Mouse (Mus musculus): ENCODE results near the gene Dusp1.

DNA sequence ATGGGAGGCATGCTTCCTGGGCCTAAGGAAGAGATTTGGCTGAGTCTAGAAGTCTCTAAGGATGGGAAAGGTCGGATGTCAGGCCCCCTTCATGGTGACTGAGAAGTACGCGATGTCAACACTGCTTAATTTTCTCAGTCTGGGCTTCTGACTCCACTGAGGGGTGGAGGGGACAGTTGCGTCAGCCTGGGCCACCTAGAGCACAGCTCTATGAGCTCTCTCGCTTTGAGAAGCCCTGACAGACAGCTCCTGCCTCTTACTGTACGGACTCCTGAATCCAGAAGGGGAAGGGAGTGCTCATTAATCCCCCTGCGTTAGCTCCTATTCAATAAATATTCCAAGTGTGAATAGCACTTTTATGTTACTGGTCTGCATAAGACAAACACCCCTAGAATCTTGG is 103.9 kb downstream of the Dusp1 start:
- TF ChIP-seq TAL1 (IDR thresholded peaks at IDR 0.05; ENCODE audit: low read length), result no peak
- no peak for TF ChIP-seq GATA1 (IDR thresholded peaks at IDR 0.05; ENCODE audit: low read length)

Measured in erythroblast, embryonic 14.5 days (primary cell).